Mouse (Mus musculus) heart, embryonic 11.5 days (tissue): Measurements from ENCODE around the gene Rgn. TPM values are rescaled to one million over a fixed set of nuclear protein-coding genes. Genes with fewer than 3 reads are reported as not detected.
A peak's percentile ranks its signal among the peaks of the same experiment; 100 is the strongest.

ENCODE experiments used
- ATAC-seq: fragments of 200-750 bp; cut with Nextera tagmentation; replicated peaks from 2 replicates; pipeline ENCODE4 v1.8.0; 2017; ENCODE audit warnings: moderate library complexity; ENCODE audit not compliant: insufficient number of reproducible peaks, low FRiP score, low TSS enrichment
- H3K27ac ChIP-seq: fragments of 300-500 bp; sonication (generic); 2 replicates; pipeline ENCODE4 v1.5.1; 2014; ENCODE audit warnings: mild to moderate bottlenecking, low read depth, low read length
- H3K27me3 ChIP-seq: fragments of 300-500 bp; sonication (generic); 2 replicates; pipeline ENCODE4 v1.6.1; 2014; ENCODE audit warnings: mild to moderate bottlenecking, low read length, mixed read lengths; ENCODE audit not compliant: control insufficient read depth, insufficient read depth
- H3K36me3 ChIP-seq: fragments of 300-500 bp; sonication (generic); 2 replicates; pipeline ENCODE4 v1.6.1; 2014; ENCODE audit warnings: mild to moderate bottlenecking, low read length, moderate library complexity, mixed read lengths; ENCODE audit not compliant: control insufficient read depth, insufficient read depth
- H3K4me1 ChIP-seq: fragments of 300-500 bp; sonication (generic); 2 replicates; pipeline ENCODE4 v1.6.1; 2014; ENCODE audit warnings: low read length; ENCODE audit not compliant: control insufficient read depth, insufficient read depth
- H3K4me2 ChIP-seq: fragments of 300-500 bp; sonication (generic); 2 replicates; pipeline ENCODE4 v1.6.1; 2014; ENCODE audit warnings: mild to moderate bottlenecking, moderate library complexity
- H3K4me3 ChIP-seq: fragments of 300-500 bp; sonication (generic); 2 replicates; pipeline ENCODE4 v1.5.1; 2014; ENCODE audit warnings: low read depth, low read length
- H3K9ac ChIP-seq: fragments of 300-500 bp; sonication (generic); 2 replicates; pipeline ENCODE4 v1.6.1; 2014; ENCODE audit warnings: mild to moderate bottlenecking, low read depth, low read length, moderate library complexity
- H3K9me3 ChIP-seq: fragments of 300-500 bp; sonication (generic); replicated peaks from 2 replicates; pipeline ENCODE4 v1.6.1; 2016; ENCODE audit warnings: low read length; ENCODE audit not compliant: control insufficient read depth
- WGBS: fragments of 180-500 bp; shearing (Covaris S2); extraction: QIAGEN DNeasy Blood & Tissue Kit; methylation state at CpG from one replicate; pipeline ENCODE4 v1.1.7; 2014; ENCODE audit not compliant: insufficient replicate concordance; 5-methylcytosine and 5-hydroxymethylcytosine counted together
- polyA plus RNA-seq: library from polyadenylated mRNA; unstranded; fragments of >200 nt; fragmentation: Nextera tagmentation; extraction: Ambion mirVana; gene quantifications from 2 replicates; pipeline ENCODE4 v1.2.1, GENCODE M21; 2014

Rgn gene
- 0.86 and 0.89 TPM in 2 replicates for polyA plus RNA-seq

DNA sequence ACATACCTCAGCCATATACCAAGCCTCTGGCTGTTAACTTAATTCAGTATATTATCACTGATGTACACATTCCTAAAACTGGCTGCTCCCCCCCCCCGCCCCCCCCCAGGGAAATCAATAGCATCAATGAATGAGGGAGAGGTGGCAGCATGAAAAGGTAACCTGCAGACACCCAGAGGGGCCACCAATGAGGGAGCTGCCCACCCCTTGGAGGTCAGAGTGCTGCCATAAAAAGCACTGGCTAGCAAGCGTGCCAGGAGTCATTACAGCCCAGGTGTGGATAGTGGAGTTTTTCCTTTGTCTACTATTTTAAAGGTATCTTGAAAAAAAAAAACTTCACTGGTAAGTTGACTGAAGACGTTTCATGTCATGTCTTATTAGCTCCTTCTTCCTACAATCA is at the start of gene Rgn:
Gene Rgn, plus strand, starts transcription at position 256 of the 400 bp plus-strand sequence.
- H3K4me2 ChIP-seq, result peak within 1 kb of the TSS; percentile 64
- no peak for ATAC-seq
- no peak within 1 kb of the TSS for H3K27ac ChIP-seq

GRCm38 (mm10) chrX:20520290-20520939 is 29.2 kb upstream of the Rgn start:
- Histone ChIP-seq H3K4me3 (no peak overlapping the region), H3K27ac (no peak overlapping the region), H3K27me3 (no peaks in the 10 kb centered on the region), H3K36me3 (no peaks in the 10 kb centered on the region; the same call in 1 of the 2 replicates), H3K4me2 (no peak overlapping the region), H3K4me1 (no peaks in the 10 kb centered on the region), H3K9ac (no peak overlapping the region), H3K9me3 (no peaks in the 10 kb centered on the region)
- ATAC-seq, result no peak
- WGBS, result 82% methylated on average over 7 of the region's 7 CpGs

More for the DNA sequence above, at the start of gene Rgn:
- H3K9me3 ChIP-seq, result no peaks in the 10 kb centered on the region
- H3K36me3 ChIP-seq, result no peaks in the 10 kb centered on the region
- no peaks in the 10 kb centered on the region for H3K4me1 ChIP-seq
- WGBS, result 61% methylated on average over 3 of the region's 3 CpGs
- peak within 1 kb of the TSS; percentile 38 for H3K4me3 ChIP-seq
- H3K9ac ChIP-seq, result no peak within 1 kb of the TSS
- H3K27me3 ChIP-seq, result no peaks in the 10 kb centered on the region

- no peak overlapping the region for H3K9ac ChIP-seq
- no peaks in the 10 kb centered on the region for H3K27me3 ChIP-seq
- no peak overlapping the region for H3K4me3 ChIP-seq
- no peak overlapping the region for H3K27ac ChIP-seq
- H3K36me3 ChIP-seq, result no peaks in the 10 kb centered on the region
- H3K4me2 ChIP-seq, result no peak overlapping the region
- no peak for ATAC-seq
- H3K9me3 ChIP-seq, result no peaks in the 10 kb centered on the region
- no peaks in the 10 kb centered on the region for H3K4me1 ChIP-seq
These were observed 28.0 kb upstream of the Rgn start for GRCm38 (mm10) chrX:20521578-20521977.

GRCm38 (mm10) chrX:20532621-20533020 is 17.0 kb upstream of the Rgn start:
- WGBS, result 26% methylated on average over 1 of the region's 1 CpGs
- H3K4me2 ChIP-seq, result no peak overlapping the region
- no peaks in the 10 kb centered on the region for H3K27me3 ChIP-seq
- no peak overlapping the region for H3K9ac ChIP-seq
- H3K4me1 ChIP-seq, result no peaks in the 10 kb centered on the region
- no peaks in the 10 kb centered on the region for H3K9me3 ChIP-seq
- no peaks in the 10 kb centered on the region for H3K36me3 ChIP-seq
- no peak overlapping the region for H3K27ac ChIP-seq
- no peak overlapping the region for H3K4me3 ChIP-seq
- no peak for ATAC-seq

DNA sequence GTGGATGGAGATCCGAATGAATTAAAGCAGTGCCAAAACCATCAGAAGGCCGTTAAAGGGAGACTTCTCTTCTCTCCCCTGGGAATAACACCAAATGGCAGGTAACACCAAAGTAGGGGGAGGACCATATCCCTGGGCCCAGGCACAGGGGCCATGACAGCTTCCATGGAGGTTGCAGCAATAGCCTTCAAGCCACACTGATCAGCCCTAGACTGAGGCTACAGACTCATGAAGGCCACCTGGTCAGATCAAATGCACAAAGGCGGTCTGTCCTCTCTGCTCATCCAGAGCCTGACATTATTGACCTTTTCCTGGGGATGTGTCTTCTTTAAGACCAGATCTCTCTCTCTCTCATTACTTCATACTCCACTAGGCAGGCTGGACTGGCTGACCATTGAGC is 5.7 kb upstream of the Rgn start:
- WGBS, result 69% methylated on average over 3 of the region's 3 CpGs
- no peaks in the 10 kb centered on the region for H3K4me1 ChIP-seq
- H3K4me3 ChIP-seq, result no peak overlapping the region
- no peak for ATAC-seq
- H3K27me3 ChIP-seq, result no peaks in the 10 kb centered on the region
- H3K9me3 ChIP-seq, result no peaks in the 10 kb centered on the region
- no peak overlapping the region for H3K4me2 ChIP-seq
- no peak overlapping the region for H3K27ac ChIP-seq
- H3K9ac ChIP-seq, result no peak overlapping the region
- no peaks in the 10 kb centered on the region for H3K36me3 ChIP-seq

- no peak overlapping the region for H3K9ac ChIP-seq
- H3K27ac ChIP-seq, result no peak overlapping the region
- no peaks in the 10 kb centered on the region for H3K9me3 ChIP-seq
- ATAC-seq, result no peak
- no peaks in the 10 kb centered on the region for H3K4me1 ChIP-seq
- H3K4me3 ChIP-seq, result no peak overlapping the region
- no peaks in the 10 kb centered on the region for H3K36me3 ChIP-seq
- H3K4me2 ChIP-seq, result peak overlapping the region; percentile 64
- no peaks in the 10 kb centered on the region for H3K27me3 ChIP-seq
- 55% methylated on average over 5 of the region's 5 CpGs for WGBS
These were observed 2.0 kb upstream of the Rgn start for GRCm38 (mm10) chrX:20547609-20548008.

- no peaks in the 10 kb centered on the region for H3K27me3 ChIP-seq
- no peaks in the 10 kb centered on the region for H3K9me3 ChIP-seq
- H3K9ac ChIP-seq, result peak overlapping the region; percentile 70
- H3K27ac ChIP-seq, result no peak overlapping the region
- H3K4me1 ChIP-seq, result no peaks in the 10 kb centered on the region
- H3K36me3 ChIP-seq, result no peaks in the 10 kb centered on the region
- 15% methylated on average over 24 of the region's 24 CpGs for WGBS
- peak overlapping the region; percentile 64 for H3K4me2 ChIP-seq
- ATAC-seq, result no peak
- H3K4me3 ChIP-seq, result peak overlapping the region; percentile 38
These were observed 1.3 kb upstream of the Rgn start for GRCm38 (mm10) chrX:20548011-20548879.

- H3K9me3 ChIP-seq, result no peaks in the 10 kb centered on the region
- WGBS, result 21% methylated on average over 1 of the region's 1 CpGs
- no peaks in the 10 kb centered on the region for H3K4me1 ChIP-seq
- ATAC-seq, result no peak
- no peaks in the 10 kb centered on the region for H3K27me3 ChIP-seq
- no peak overlapping the region for H3K27ac ChIP-seq
- H3K4me2 ChIP-seq, result peak overlapping the region; percentile 64
- no peak overlapping the region for H3K9ac ChIP-seq
- no peaks in the 10 kb centered on the region for H3K36me3 ChIP-seq
- H3K4me3 ChIP-seq, result no peak overlapping the region
These were observed 627 bp upstream of the Rgn start for GRCm38 (mm10) chrX:20548880-20549440.
